Mouse (Mus musculus): ENCODE results near the gene Fcna. TPM values are rescaled to one million over a fixed set of nuclear protein-coding genes. Genes with fewer than 3 reads are reported as not detected.

The Fcna gene
- polyA plus RNA-seq, 1 experiment = 7.8 TPM

- no peak overlapping the region for H3K27ac ChIP-seq (ENCODE audit: control insufficient read depth, insufficient read depth, low read length)
- WGBS = 91% methylated on average over 3 of the region's 3 CpGs
- TF ChIP-seq POLR2A (IDR thresholded peaks at IDR 0.05; ENCODE audit: control insufficient read depth, extremely low read depth, insufficient read depth, low read length, poor library complexity) (no peak), CTCF (IDR thresholded peaks at IDR 0.05; ENCODE audit: borderline replicate concordance, control insufficient read depth, extremely low read depth, insufficient read depth, low read length, poor library complexity) (no peak)
- no peaks in the 10 kb centered on the region for H3K27me3 ChIP-seq (ENCODE audit: control insufficient read depth, insufficient read depth, low read length)
- no peaks in the 10 kb centered on the region; the same call in 1 of the 2 replicates for H3K36me3 ChIP-seq (ENCODE audit: control insufficient read depth, insufficient read depth, low read length)
- H3K4me3 ChIP-seq (ENCODE audit: control insufficient read depth, insufficient read depth, low read length) = no peak overlapping the region
- no peak for DNase-seq
- peaks cover 12% of the 10 kb centered on the region for H3K4me1 ChIP-seq (replicated peaks; ENCODE audit: control insufficient read depth, insufficient read depth, low read length)
Measured at GRCm38 (mm10) chr2:25585601-25586000, 42.2 kb downstream of the Fcna start.

DNA sequence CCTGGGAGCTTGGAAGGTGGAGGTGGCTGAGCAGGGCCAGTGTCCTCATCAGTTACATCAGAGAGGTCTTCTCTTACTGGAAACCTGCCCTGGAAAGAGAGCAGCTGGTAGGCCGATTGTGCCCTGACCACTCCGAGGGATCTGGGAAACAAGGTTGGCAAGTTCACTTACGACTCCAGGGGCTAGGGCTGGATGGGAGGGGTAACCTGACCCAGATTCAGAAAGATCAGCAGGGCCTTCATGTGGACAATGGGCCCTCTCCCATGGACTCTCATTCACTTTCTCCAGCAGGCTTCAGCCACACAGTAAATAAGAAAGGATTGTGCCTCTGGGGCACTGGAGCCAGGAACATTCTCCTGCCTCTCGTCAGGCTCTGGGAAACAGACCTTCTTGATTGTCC lies 43.0 kb downstream of the Fcna start:
- no peak for DNase-seq
- Histone ChIP-seq H3K4me1 (replicated peaks; ENCODE audit: control insufficient read depth, insufficient read depth, low read length) (peaks cover 17% of the 10 kb centered on the region), H3K27me3 (ENCODE audit: control insufficient read depth, insufficient read depth, low read length) (0 out of 2 replicates have a peak, but pooled peaks cover 1% of the 10 kb centered on the region), H3K27ac (ENCODE audit: control insufficient read depth, insufficient read depth, low read length) (no peak overlapping the region), H3K4me3 (ENCODE audit: control insufficient read depth, insufficient read depth, low read length) (no peak overlapping the region), H3K36me3 (ENCODE audit: control insufficient read depth, insufficient read depth, low read length) (no peaks in the 10 kb centered on the region; the same call in 1 of the 2 replicates)
- TF ChIP-seq CTCF (IDR thresholded peaks at IDR 0.05; ENCODE audit: borderline replicate concordance, control insufficient read depth, extremely low read depth, insufficient read depth, low read length, poor library complexity) (no peak), POLR2A (IDR thresholded peaks at IDR 0.05; ENCODE audit: control insufficient read depth, extremely low read depth, insufficient read depth, low read length, poor library complexity) (no peak)
- WGBS = 96% methylated on average over 4 of the region's 4 CpGs

GRCm38 (mm10) chr2:25584152-25584551 lies 43.7 kb downstream of the Fcna start:
- Histone ChIP-seq H3K4me3 (ENCODE audit: control insufficient read depth, insufficient read depth, low read length) (no peak overlapping the region), H3K27me3 (ENCODE audit: control insufficient read depth, insufficient read depth, low read length) (peaks cover 8% of the 10 kb centered on the region), H3K36me3 (ENCODE audit: control insufficient read depth, insufficient read depth, low read length) (no peaks in the 10 kb centered on the region; the same call in 1 of the 2 replicates), H3K4me1 (replicated peaks; ENCODE audit: control insufficient read depth, insufficient read depth, low read length) (peaks cover 24% of the 10 kb centered on the region), H3K27ac (ENCODE audit: control insufficient read depth, insufficient read depth, low read length) (no peak overlapping the region)
- TF ChIP-seq POLR2A (IDR thresholded peaks at IDR 0.05; ENCODE audit: control insufficient read depth, extremely low read depth, insufficient read depth, low read length, poor library complexity) = no peak
- TF ChIP-seq CTCF (IDR thresholded peaks at IDR 0.05; ENCODE audit: borderline replicate concordance, control insufficient read depth, extremely low read depth, insufficient read depth, low read length, poor library complexity) = no peak
- WGBS = 94% methylated on average over 3 of the region's 3 CpGs
- no peak for DNase-seq

DNA sequence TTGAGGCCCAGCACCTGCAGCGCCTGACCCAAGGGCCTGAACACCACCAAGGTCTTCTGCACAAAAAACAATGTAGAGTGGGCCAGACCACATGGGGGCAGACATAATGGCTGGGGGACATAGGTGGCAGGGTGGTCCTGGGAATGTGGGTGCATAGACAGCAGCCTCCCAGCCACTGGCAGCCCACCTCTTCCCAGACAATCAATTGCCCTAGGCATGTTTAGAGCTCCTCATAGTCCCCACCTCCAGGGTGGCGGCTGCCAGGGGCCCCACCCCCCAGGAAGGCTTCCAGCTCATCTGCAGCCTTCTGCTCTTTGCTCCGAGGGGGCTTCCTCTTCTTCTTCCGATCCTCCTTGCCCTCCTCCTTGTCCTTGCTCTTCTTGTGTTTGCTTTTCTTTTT lies 44.3 kb downstream of the Fcna start:
- no peak overlapping the region for H3K4me3 ChIP-seq (ENCODE audit: control insufficient read depth, insufficient read depth, low read length)
- no peak overlapping the region for H3K27ac ChIP-seq (ENCODE audit: control insufficient read depth, insufficient read depth, low read length)
- TF ChIP-seq CTCF (IDR thresholded peaks at IDR 0.05; ENCODE audit: borderline replicate concordance, control insufficient read depth, extremely low read depth, insufficient read depth, low read length, poor library complexity) (no peak), POLR2A (IDR thresholded peaks at IDR 0.05; ENCODE audit: control insufficient read depth, extremely low read depth, insufficient read depth, low read length, poor library complexity) (no peak)
- peaks cover 26% of the 10 kb centered on the region for H3K4me1 ChIP-seq (replicated peaks; ENCODE audit: control insufficient read depth, insufficient read depth, low read length)
- no peaks in the 10 kb centered on the region; the same call in 1 of the 2 replicates for H3K36me3 ChIP-seq (ENCODE audit: control insufficient read depth, insufficient read depth, low read length)
- peaks cover 14% of the 10 kb centered on the region for H3K27me3 ChIP-seq (ENCODE audit: control insufficient read depth, insufficient read depth, low read length)
- WGBS = 93% methylated on average over 4 of the region's 4 CpGs
- no peak for DNase-seq

GRCm38 (mm10) chr2:25583120-25583481 lies 44.7 kb downstream of the Fcna start:
- Histone ChIP-seq H3K4me1 (replicated peaks; ENCODE audit: control insufficient read depth, insufficient read depth, low read length) (peaks cover 31% of the 10 kb centered on the region), H3K36me3 (ENCODE audit: control insufficient read depth, insufficient read depth, low read length) (no peaks in the 10 kb centered on the region; the same call in 1 of the 2 replicates), H3K4me3 (ENCODE audit: control insufficient read depth, insufficient read depth, low read length) (no peak overlapping the region), H3K27me3 (ENCODE audit: control insufficient read depth, insufficient read depth, low read length) (peaks cover 18% of the 10 kb centered on the region), H3K27ac (ENCODE audit: control insufficient read depth, insufficient read depth, low read length) (no peak overlapping the region)
- WGBS = 93% methylated on average over 6 of the region's 6 CpGs
- TF ChIP-seq CTCF (IDR thresholded peaks at IDR 0.05; ENCODE audit: borderline replicate concordance, control insufficient read depth, extremely low read depth, insufficient read depth, low read length, poor library complexity) (no peak), POLR2A (IDR thresholded peaks at IDR 0.05; ENCODE audit: control insufficient read depth, extremely low read depth, insufficient read depth, low read length, poor library complexity) (no peak)
- no peak for DNase-seq

GRCm38 (mm10) chr2:25582466-25583119 lies 45.2 kb downstream of the Fcna start:
- peaks cover 23% of the 10 kb centered on the region for H3K27me3 ChIP-seq (ENCODE audit: control insufficient read depth, insufficient read depth, low read length)
- WGBS = 59% methylated on average over 12 of the region's 12 CpGs
- no peak for DNase-seq
- H3K4me3 ChIP-seq (ENCODE audit: control insufficient read depth, insufficient read depth, low read length) = no peak overlapping the region
- H3K4me1 ChIP-seq (replicated peaks; ENCODE audit: control insufficient read depth, insufficient read depth, low read length) = peaks cover 36% of the 10 kb centered on the region
- no peaks in the 10 kb centered on the region; the same call in 1 of the 2 replicates for H3K36me3 ChIP-seq (ENCODE audit: control insufficient read depth, insufficient read depth, low read length)
- no peak overlapping the region for H3K27ac ChIP-seq (ENCODE audit: control insufficient read depth, insufficient read depth, low read length)
- TF ChIP-seq CTCF (IDR thresholded peaks at IDR 0.05; ENCODE audit: borderline replicate concordance, control insufficient read depth, extremely low read depth, insufficient read depth, low read length, poor library complexity) (no peak), POLR2A (IDR thresholded peaks at IDR 0.05; ENCODE audit: control insufficient read depth, extremely low read depth, insufficient read depth, low read length, poor library complexity) (no peak)

Measured in thymus, adult 2 months (tissue).